Mouse (Mus musculus) liver, adult 2 months (tissue): Measurements from ENCODE around the gene D630036H23Rik.

Experiments used
- CTCF ChIP-seq: fragments of 200-500 bp; IDR thresholded peaks from 2 replicates; pipeline ENCODE4 v1.5.1; 2011; ENCODE audit warnings: low read depth, low read length, control low read depth
- POLR2A ChIP-seq: fragments of 200-500 bp; IDR thresholded peaks from 2 replicates; pipeline ENCODE4 v1.6.1; 2011; ENCODE audit warnings: low read length, control low read depth; ENCODE audit not compliant: insufficient read depth; ENCODE audit errors: extremely low read depth

DNA sequence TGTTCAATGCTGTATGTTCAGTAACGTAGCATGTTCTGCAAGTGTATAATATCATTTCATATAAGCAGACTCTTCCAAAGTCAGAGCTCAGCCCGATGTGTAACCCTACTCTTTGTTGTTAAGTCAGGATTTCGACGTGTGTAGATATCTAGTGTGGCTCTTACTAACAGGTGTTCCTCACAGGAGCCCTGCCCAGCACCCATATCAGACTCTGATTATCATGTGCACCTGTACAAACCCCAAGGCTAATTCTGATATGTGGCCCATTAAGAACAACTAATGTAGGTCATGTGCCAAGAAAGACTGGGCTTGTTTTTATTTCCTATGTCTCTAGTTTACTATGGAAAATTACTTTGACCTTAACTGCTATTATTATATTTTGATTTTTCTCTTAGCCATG, 18.0 kb downstream of the D630036H23Rik start:
- TF ChIP-seq POLR2A (no peak), CTCF (no peak)
